Mouse (Mus musculus) heart, postnatal 25 days (tissue): Measurements from ENCODE around the gene Trak1. TPM values are rescaled to one million over a fixed set of nuclear protein-coding genes. Genes with fewer than 3 reads are reported as not detected.
"Not testable (repeated sequence)": the region's sequence is repeated elsewhere in the genome, so short reads cannot be mapped to it uniquely, and the experiment has no call there.

Experiments used
- DNase-seq: peaks from one replicate; pipeline ENCODE4 v3.0.0; 2022; ENCODE audit warnings: low spot score
- intact Hi-C: fragments of 180-260 bp; cut with DNase I; formaldehyde crosslinking; loops from one replicate; pipeline ENCODE4 v1.15.1; 2025
- total RNA-seq, 2 experiments: library from RNA; stranded (reverse); gene quantifications; 2 replicates each; pipeline ENCODE4 v1.2.3; 2021

Trak1 gene
- total RNA-seq, 2 experiments from 2014 or later = 309 to 322 TPM

DNA sequence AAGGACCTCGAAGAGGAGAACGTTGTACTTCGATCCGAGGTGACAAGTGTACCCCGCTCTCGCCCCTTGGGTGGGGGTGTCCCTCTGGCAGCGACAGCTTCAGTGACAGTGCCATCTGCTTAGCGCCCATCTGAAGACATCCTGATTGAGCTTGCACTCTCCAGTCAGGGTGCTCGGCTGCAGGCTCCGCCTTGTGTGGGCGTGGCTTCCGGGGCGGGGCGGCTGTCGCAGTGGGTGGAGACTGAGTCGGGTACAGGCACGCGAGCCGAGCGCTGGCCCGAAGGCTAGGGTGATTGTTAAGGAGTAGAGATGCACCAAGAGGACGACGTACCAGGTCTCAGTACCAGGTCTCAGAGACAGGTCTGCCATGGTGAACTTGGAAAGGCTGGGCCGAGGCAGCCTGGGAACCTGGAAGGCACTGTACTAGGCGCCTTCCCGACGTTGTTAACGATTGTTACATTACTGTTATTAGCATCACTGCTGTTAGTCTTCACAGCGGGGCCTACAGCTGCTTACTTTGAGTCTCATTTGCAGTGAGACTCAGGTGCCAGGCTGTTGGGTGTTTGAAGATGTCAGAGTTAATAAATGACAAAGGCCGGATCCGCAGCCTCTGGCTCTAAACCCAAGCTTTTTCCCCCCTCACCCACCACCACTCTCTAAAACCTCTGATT lies 146.5 kb downstream of the Trak1 start:
- DNase-seq = no peak
- intact Hi-C loops = loop anchor here (2.0 kb wide), 1 partner anchor 51 kb away; no protein-coding TSS in a partner anchor

- intact Hi-C loops = loop anchor here (2.0 kb wide), 1 partner anchor 52 kb away; no protein-coding TSS in a partner anchor
- no peak for DNase-seq
Observed at GRCm38 (mm10) chr9:121444367-121444707, 147.0 kb downstream of the Trak1 start.

DNA sequence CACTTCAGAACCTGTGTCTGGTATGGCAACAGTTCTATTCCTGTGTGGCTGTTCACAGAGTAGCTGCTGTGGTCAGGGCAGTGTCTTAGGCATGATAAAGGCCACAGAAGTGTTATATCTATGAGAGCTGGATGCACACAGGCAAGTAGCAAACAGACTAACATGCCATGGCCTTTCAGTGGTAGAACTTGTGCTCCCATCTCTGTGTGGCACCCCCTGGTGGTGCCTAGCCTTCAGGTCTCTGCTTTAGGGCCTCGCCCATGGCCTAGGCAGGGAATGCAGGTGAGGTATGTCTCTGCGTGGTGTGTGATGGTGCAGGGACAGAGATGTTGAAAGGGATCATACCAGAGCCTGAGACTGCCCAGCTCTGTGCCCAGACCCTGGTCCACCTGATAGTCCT lies 148.1 kb downstream of the Trak1 start:
- intact Hi-C loops = loop anchor here (2.0 kb wide), 1 partner anchor 53 kb away; no protein-coding TSS in a partner anchor
- DNase-seq = no peak

GRCm38 (mm10) chr9:121446431-121446831 lies 149.1 kb downstream of the Trak1 start:
- no peak for DNase-seq
- intact Hi-C loops = no loop called here

- intact Hi-C loops = loop anchor here (10.0 kb wide), 1 partner anchor 868 kb away; no protein-coding TSS in a partner anchor
- DNase-seq = not testable (repeated sequence)
Observed at GRCm38 (mm10) chr9:121452342-121452942, 155.1 kb downstream of the Trak1 start.

DNA sequence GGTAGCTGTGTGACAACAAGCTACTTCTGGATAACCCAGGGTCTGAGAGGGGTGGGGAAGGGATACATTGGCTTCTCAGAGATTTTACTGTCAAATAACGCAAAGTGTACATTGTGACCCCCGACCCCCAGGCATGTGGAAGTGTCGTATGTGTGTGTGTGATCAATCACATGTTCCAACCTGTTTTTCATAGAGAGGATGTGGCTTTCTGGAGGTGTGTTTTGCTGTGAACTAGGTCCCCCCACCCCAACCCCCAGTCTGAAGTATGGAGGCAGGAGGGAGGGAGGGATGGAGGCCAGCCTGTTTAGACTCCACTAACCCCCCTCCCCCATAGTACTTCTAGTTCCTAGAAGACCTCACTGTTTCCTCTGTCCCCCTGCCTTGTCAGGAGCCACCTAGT lies 157.6 kb downstream of the Trak1 start:
- intact Hi-C loops = loop anchor here (5.0 to 10.0 kb wide), 4 partner anchors 68 to 870 kb away; no protein-coding TSS in a partner anchor
- no peak for DNase-seq

DNA sequence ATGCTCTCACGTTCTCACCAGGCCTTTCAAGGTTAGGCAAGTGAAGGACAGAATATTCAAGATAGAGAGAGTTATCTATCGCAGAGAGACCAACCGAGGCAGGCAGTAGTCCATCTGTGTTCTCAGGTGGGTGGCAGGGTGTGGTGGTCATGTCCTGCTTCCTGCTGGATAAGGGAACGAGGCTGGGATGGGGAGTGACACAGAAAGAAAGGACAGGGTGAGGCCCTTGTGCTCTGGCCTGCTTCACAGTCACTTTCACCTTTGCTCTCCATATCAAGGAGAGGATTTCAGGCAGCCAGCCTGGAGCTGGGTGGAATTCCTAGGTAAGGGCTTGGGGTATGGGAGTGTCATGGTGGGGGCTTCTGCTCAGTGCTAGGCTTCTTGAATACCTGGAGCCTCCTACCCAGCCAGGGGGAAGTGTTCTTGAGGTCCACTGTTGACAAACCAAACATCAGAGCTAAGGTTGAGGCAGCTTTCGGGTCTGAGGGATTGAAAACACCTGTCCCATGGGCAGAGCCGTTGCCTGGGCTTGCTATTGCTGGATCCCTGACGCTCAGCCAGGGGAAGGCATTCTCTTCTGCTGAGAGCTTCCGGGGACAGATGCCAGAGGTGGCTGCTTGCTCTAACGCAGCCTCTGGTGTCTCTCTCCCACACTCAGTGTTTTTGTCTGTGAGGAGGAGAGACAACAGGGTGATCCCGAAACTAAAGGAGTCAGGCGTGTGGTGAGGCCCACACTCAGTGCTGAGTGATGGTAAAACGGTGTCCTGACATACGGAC lies 159.6 kb downstream of the Trak1 start:
- DNase-seq = no peak

DNA sequence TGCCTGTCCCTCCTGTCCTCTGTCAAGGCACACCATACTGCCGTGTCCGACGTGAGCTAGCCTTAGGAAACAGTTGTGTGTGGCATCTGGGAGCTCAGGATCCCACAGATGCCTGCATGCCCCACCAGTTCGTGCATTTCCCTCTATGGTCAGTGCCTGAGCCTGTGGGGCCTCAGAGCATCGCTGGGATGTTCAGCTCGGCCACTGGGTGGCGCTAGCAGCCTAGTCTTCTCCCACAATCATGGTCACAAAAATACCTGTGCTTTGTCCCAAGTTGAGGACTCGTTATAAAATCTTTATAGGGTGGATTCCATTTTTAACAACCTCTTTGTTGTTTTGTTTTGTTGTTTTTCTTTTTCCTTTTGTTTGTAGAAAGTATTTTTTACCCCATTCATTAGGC lies 161.2 kb downstream of the Trak1 start:
- intact Hi-C loops = loop anchor here (5.0 to 10.0 kb wide), 4 partner anchors 71 to 874 kb away; no protein-coding TSS in a partner anchor
- no peak for DNase-seq

More for the DNA sequence above, 159.6 kb downstream of the Trak1 start:
- intact Hi-C loops = loop anchor here (5.0 to 10.0 kb wide), 4 partner anchors 70 to 872 kb away; no protein-coding TSS in a partner anchor

GRCm38 (mm10) chr9:121459950-121460349 lies 162.6 kb downstream of the Trak1 start:
- intact Hi-C loops = loop anchor here (5.0 to 10.0 kb wide), 4 partner anchors 73 to 875 kb away; no protein-coding TSS in a partner anchor

GRCm38 (mm10) chr9:121460527-121460926 lies 163.2 kb downstream of the Trak1 start:
- intact Hi-C loops = no loop called here
- no peak for DNase-seq

More at GRCm38 (mm10) chr9:121459950-121460349, 162.6 kb downstream of the Trak1 start:
- no peak for DNase-seq

- intact Hi-C loops = no loop called here
Observed at GRCm38 (mm10) chr9:121467460-121467859, 170.2 kb downstream of the Trak1 start.

GRCm38 (mm10) chr9:121469711-121470110 lies 172.4 kb downstream of the Trak1 start:
- no peak for DNase-seq
- intact Hi-C loops = no loop called here

More at GRCm38 (mm10) chr9:121467460-121467859, 170.2 kb downstream of the Trak1 start:
- no peak for DNase-seq

DNA sequence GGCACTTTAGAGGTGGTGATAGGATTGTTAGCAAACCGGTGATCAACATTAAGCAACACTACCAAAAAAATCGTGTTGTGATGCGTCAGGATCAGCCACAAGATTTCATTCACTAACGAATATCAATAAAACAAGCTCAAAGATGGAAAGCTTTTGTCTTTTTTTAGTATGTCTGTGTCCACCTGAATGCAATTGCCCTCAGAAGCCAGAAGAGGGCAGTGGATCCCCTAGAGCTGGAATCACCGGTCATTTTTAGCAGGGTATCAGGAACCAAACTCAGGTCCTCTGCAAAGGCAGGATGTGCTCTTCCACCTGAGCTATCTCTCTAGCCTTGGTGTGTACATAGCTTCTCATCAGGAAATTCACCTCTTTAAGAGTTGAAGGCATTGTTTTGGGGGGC lies 177.5 kb downstream of the Trak1 start:
- no peak for DNase-seq
- intact Hi-C loops = loop anchor here (5.0 kb wide), 1 partner anchor 227 kb away; no protein-coding TSS in a partner anchor

GRCm38 (mm10) chr9:121475488-121476452 lies 178.5 kb downstream of the Trak1 start:
- intact Hi-C loops = loop anchor here (5.0 kb wide), 1 partner anchor 228 kb away; no protein-coding TSS in a partner anchor
- DNase-seq = no peak

DNA sequence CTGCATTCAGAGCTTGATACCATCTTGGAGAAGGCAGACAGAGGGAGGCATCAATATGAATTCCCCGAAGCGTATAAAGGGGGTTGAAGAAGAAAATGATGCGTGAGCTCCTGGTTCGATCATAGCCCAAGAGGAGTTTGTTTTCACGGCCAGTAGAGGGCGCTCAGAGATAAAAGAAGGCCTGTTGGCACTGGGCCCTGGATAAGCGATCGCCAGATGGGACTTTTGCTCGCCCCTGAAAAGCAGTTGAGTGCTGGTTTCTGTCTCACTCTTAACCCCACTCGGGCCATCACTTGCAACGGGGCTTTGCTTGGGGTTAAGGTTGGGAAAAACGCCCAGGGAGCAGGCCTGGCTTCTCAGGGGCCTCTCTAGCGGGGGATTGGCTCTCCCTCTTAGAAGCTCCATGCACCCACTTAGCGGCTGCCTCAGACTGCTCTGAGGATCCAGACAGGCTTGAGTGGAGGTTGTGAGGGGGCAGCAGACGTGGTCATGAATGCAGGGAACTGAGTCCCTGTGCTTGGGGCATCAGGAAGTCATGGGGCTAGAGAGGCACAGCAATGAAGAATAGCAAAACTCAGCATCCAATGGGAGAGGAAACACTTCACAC lies 180.1 kb downstream of the Trak1 start:
- intact Hi-C loops = loop anchor here (5.0 kb wide), 1 partner anchor 230 kb away; no protein-coding TSS in a partner anchor
- no peak for DNase-seq

DNA sequence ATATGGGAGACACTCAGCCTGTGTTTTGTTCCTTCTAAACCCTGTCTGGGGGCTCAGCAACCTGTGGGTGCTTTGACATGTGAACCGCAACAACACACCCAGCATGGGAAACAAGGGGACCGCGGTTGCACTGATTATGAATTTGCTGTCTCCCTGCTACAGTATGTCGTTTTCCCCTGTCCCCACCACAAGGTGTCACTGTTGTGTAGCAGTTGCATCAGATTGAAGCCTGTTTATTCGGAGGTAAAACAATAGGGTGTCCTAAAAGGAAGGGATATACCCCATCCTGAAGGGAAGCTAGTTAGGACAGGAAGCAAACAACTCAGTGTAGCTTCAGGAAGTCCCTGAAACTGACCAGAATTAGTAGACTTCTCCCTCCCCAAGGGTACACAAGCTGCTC lies 182.2 kb downstream of the Trak1 start:
- intact Hi-C loops = loop anchor here (1.0 to 5.0 kb wide), 3 partner anchors 126 to 232 kb away; no protein-coding TSS in a partner anchor
- no peak for DNase-seq

DNA sequence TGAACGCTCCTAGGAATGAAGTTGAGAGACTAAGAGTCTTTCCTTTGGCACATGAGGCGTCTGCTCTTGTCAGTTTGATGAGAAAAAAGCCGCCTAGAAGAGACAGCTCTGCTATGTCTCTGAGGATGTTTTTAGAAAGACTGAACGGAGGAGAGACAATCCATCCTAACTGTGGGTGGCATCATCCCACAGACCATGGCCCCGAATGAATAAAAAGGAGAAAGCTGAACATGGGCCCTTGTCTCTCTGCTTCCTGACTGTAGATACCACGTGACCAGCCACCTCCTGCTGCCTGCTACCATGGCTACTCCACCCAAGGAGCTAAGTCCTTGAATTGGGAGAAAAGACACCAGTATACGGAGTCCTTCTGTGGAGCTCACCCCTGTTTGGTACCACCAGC lies 189.9 kb downstream of the Trak1 start:
- intact Hi-C loops = no loop called here
- DNase-seq = no peak

DNA sequence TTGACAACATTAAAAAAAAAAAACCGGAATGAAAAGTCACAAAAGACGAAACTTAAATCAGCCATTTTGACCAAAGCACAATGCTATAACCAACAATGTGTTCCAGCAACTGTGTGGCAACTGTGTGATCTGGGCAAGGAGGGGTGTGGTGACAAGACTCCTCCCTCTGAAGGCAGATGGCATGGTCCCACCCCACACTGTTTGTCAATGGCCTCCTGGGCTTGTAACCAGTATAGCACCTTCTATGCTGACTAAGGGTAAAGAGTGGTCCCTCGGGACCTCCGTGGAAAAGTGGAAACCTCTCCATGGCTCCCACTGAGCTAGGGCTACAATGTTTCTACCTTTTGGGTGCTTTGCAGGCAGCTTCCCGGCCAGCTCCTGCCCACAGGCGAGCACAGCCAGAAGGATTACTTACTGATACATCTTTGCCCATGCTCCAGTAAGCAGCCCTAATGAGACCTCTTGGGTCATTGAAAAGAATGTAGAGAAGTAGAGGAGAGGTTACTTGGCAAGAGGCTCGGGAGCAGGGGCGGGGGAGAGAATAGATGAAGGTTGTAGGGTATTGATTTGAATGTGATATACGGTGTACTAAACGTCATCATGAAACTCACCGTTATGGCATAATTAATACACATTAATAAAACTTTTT lies 194.4 kb downstream of the Trak1 start:
- intact Hi-C loops = no loop called here
- DNase-seq = no peak
